17 mouse cellular contexts compared by ENCODE assay signal in the genomic region with DNA sequence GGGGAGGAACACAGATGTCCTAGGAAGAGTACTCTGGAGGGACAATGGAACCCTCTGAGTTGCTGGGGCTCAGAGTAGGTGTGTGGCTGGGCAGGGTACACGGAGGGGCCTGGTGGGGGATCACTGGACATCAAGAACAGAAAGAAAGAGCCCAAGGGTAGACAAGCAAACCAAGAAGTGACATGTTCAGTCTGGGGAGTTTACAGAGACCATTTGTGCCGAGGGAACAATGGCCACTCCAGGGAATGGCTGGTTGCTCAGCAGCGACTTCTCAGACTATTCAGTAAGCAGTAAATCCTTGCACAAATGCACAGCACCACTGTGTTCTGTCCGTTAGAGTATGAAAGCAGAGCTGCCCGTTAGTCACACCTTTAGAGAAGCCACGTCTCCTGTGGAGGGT.
DNase-seq lines count a peak whose midpoint lies in the region; ATAC-seq and TF ChIP-seq lines count a peak whose summit lies in the region.
"Had no signal": no experiment of that assay in that cellular context is flagged by ENCODE, and none has a peak within 500 bp of the region (broad histone marks: within the 10 kb centered on the region; RNA-seq: fewer than 3 reads in every experiment).

No protein-coding gene starts in this region.

- H3K36me3 ChIP-seq in hindbrain, embryonic 15.5 days, result no peaks in the 10 kb centered on the region
- no peaks in the 10 kb centered on the region for H3K36me3 ChIP-seq in midbrain, embryonic 15.5 days (replicated peaks)
- H3K36me3 ChIP-seq in limb, embryonic 10.5 days, result no peaks in the 10 kb centered on the region
- H3K36me3 ChIP-seq: heart, embryonic 15.5 days had no signal

- H3K4me2 ChIP-seq in hindbrain, embryonic 15.5 days, result no peak overlapping the region
- H3K4me2 ChIP-seq in midbrain, embryonic 15.5 days, result no peak overlapping the region
- H3K4me2 ChIP-seq: heart, embryonic 15.5 days had no signal

- H3K4me3 ChIP-seq in layer of hippocampus, adult 2 months, result no peak overlapping the region
- no peak overlapping the region for H3K4me3 ChIP-seq in hindbrain, embryonic 15.5 days
- no peak overlapping the region for H3K4me3 ChIP-seq in midbrain, embryonic 15.5 days
- no peak overlapping the region for H3K4me3 ChIP-seq in limb, embryonic 10.5 days
- H3K4me3 ChIP-seq: gastrocnemius, adult 2 months; heart, embryonic 15.5 days had no signal

- no peaks in the 10 kb centered on the region for H3K27me3 ChIP-seq in hindbrain, embryonic 15.5 days
- H3K27me3 ChIP-seq in midbrain, embryonic 15.5 days (replicated peaks), result no peaks in the 10 kb centered on the region
- H3K27me3 ChIP-seq in limb, embryonic 10.5 days (ENCODE audit: low read depth, poor library complexity, severe bottlenecking), result no peaks in the 10 kb centered on the region
- H3K27me3 ChIP-seq: heart, embryonic 15.5 days had no signal

- peak; percentile 34; the same call in 1 of the 2 replicates for ATAC-seq in hindbrain, embryonic 15.5 days (ENCODE audit: low FRiP score, low read depth)
- ATAC-seq in midbrain, embryonic 15.5 days (replicated peaks), result peak; percentile 58

- no peak for DNase-seq in layer of hippocampus, adult 2 months (ENCODE audit: low spot score in 2 of 2)
- no peak for DNase-seq in layer of hippocampus, postnatal 10 days (ENCODE audit: low spot score in 2 of 2)
- DNase-seq in limb, embryonic 10.5 days (ENCODE audit: low spot score), result no peak
- no peak for DNase-seq in gastrocnemius, postnatal 10 days
- no peak for DNase-seq in left cerebral cortex, adult 11 months (ENCODE audit: low spot score)
- DNase-seq: adrenal gland, adult 8-10 months; B cell, adult 2 months; cerebellum, adult 9-10 months; gastrocnemius, adult 2 months; heart, adult 18-20 months; kidney, adult 8-10 months; kidney, postnatal 4 days; lung, adult 18-20 months; thymus, postnatal 36 days had no signal

- peak overlapping the region; percentile 65; the same call in 1 of the 2 replicates for H3K27ac ChIP-seq in layer of hippocampus, adult 2 months
- H3K27ac ChIP-seq in hindbrain, embryonic 15.5 days (replicated peaks), result no peak overlapping the region
- H3K27ac ChIP-seq in midbrain, embryonic 15.5 days, result peak overlapping the region; percentile 48
- no peak overlapping the region; the same call in 1 of the 2 replicates for H3K27ac ChIP-seq in limb, embryonic 10.5 days
- H3K27ac ChIP-seq: gastrocnemius, adult 2 months; heart, embryonic 15.5 days had no signal

- peaks cover 8% of the 10 kb centered on the region; the same call in 1 of the 2 replicates for H3K4me1 ChIP-seq in hindbrain, embryonic 15.5 days (replicated peaks)
- H3K4me1 ChIP-seq in midbrain, embryonic 15.5 days, result peaks cover 14% of the 10 kb centered on the region
- H3K4me1 ChIP-seq in limb, embryonic 10.5 days, result peaks cover 34% of the 10 kb centered on the region

- no peak for TF ChIP-seq CTCF in layer of hippocampus, adult 2 months (conservative IDR thresholded peaks at IDR 0.05)

- H3K9me3 ChIP-seq in hindbrain, embryonic 15.5 days, result no peaks in the 10 kb centered on the region
- H3K9me3 ChIP-seq in midbrain, embryonic 15.5 days, result no peaks in the 10 kb centered on the region
- H3K9me3 ChIP-seq in limb, embryonic 10.5 days (replicated peaks), result no peaks in the 10 kb centered on the region
- H3K9me3 ChIP-seq: heart, embryonic 15.5 days had no signal

- WGBS in hindbrain, embryonic 15.5 days, result 20% methylated on average over 6 of the region's 6 CpGs
- WGBS in midbrain, embryonic 15.5 days, result 11% methylated on average over 6 of the region's 6 CpGs
- 86% methylated on average over 6 of the region's 6 CpGs for WGBS in limb, embryonic 10.5 days

- no peak overlapping the region for H3K9ac ChIP-seq in hindbrain, embryonic 15.5 days
- no peak overlapping the region for H3K9ac ChIP-seq in midbrain, embryonic 15.5 days
- H3K9ac ChIP-seq: heart, embryonic 15.5 days had no signal

Comparison
In these comparisons a context has a peak if more than half of its experiments do, and no peak if none do; other contexts are left out.
1. H3K27ac ChIP-seq: peak in layer of hippocampus, adult 2 months (single experiment) and midbrain, embryonic 15.5 days (single experiment); none in hindbrain, embryonic 15.5 days (single experiment) and limb, embryonic 10.5 days (single experiment).